Mouse (Mus musculus): ENCODE measurements at regions not wholly inside any gene's neighbourhood (a gene's known extent, or its start where the extent isn't known, plus 50 kb on each side); places are given as distances from the start of the nearest gene placed in this dataset.

GRCm38 (mm10) chr12:93385578-93385977 lies 1536.6 kb upstream of the Sel1l start:
- H3K27me3 ChIP-seq (ENCODE audit: control insufficient read depth, insufficient read depth, low read length), result no peaks in the 10 kb centered on the region
- no peak overlapping the region for H3K4me2 ChIP-seq (ENCODE audit: low read depth, low read length, severe bottlenecking)
- ATAC-seq (replicated peaks; ENCODE audit: low FRiP score) (no peak), DNase-seq (ENCODE audit: low spot score) (no peak)
- no peak overlapping the region for H3K4me3 ChIP-seq (ENCODE audit: low read depth, low read length)
- H3K9ac ChIP-seq (ENCODE audit: low read length), result no peak overlapping the region
- WGBS, result 59% methylated on average over 2 of the region's 2 CpGs
- no peak overlapping the region for H3K27ac ChIP-seq (ENCODE audit: low read depth, low read length)
- no peaks in the 10 kb centered on the region for H3K9me3 ChIP-seq (ENCODE audit: control insufficient read depth, low read length)
- H3K4me1 ChIP-seq (replicated peaks; ENCODE audit: control insufficient read depth, insufficient read depth, low read length), result no peaks in the 10 kb centered on the region
- no peaks in the 10 kb centered on the region for H3K36me3 ChIP-seq (ENCODE audit: control insufficient read depth, insufficient read depth, low read length)

- Histone ChIP-seq H3K9me3 (ENCODE audit: control insufficient read depth, low read length) (no peaks in the 10 kb centered on the region), H3K9ac (ENCODE audit: low read length) (no peak overlapping the region), H3K27me3 (ENCODE audit: control insufficient read depth, insufficient read depth, low read length) (no peaks in the 10 kb centered on the region), H3K4me1 (replicated peaks; ENCODE audit: control insufficient read depth, insufficient read depth, low read length) (no peaks in the 10 kb centered on the region), H3K4me3 (ENCODE audit: low read depth, low read length) (no peak overlapping the region), H3K27ac (ENCODE audit: low read depth, low read length) (no peak overlapping the region), H3K36me3 (ENCODE audit: control insufficient read depth, insufficient read depth, low read length) (no peaks in the 10 kb centered on the region), H3K4me2 (ENCODE audit: low read depth, low read length, severe bottlenecking) (no peak overlapping the region)
- ATAC-seq (replicated peaks; ENCODE audit: low FRiP score) (no peak), DNase-seq (ENCODE audit: low spot score) (no peak)
- WGBS, result 73% methylated on average over 4 of the region's 4 CpGs
These were observed 1494.0 kb upstream of the Sel1l start for GRCm38 (mm10) chr12:93342933-93343332.

GRCm38 (mm10) chr12:93342525-93342924 lies 1493.6 kb upstream of the Sel1l start:
- H3K4me2 ChIP-seq (ENCODE audit: low read depth, low read length, severe bottlenecking), result no peak overlapping the region
- DNase-seq (ENCODE audit: low spot score) (no peak), ATAC-seq (replicated peaks; ENCODE audit: low FRiP score) (no peak)
- no peak overlapping the region for H3K9ac ChIP-seq (ENCODE audit: low read length)
- no peaks in the 10 kb centered on the region for H3K36me3 ChIP-seq (ENCODE audit: control insufficient read depth, insufficient read depth, low read length)
- no peaks in the 10 kb centered on the region for H3K27me3 ChIP-seq (ENCODE audit: control insufficient read depth, insufficient read depth, low read length)
- no peak overlapping the region for H3K27ac ChIP-seq (ENCODE audit: low read depth, low read length)
- no peaks in the 10 kb centered on the region for H3K4me1 ChIP-seq (replicated peaks; ENCODE audit: control insufficient read depth, insufficient read depth, low read length)
- no peaks in the 10 kb centered on the region for H3K9me3 ChIP-seq (ENCODE audit: control insufficient read depth, low read length)
- 80% methylated on average over 4 of the region's 4 CpGs for WGBS
- H3K4me3 ChIP-seq (ENCODE audit: low read depth, low read length), result no peak overlapping the region

GRCm38 (mm10) chr12:93335520-93335919 lies 1486.6 kb upstream of the Sel1l start:
- H3K4me1 ChIP-seq (replicated peaks; ENCODE audit: control insufficient read depth, insufficient read depth, low read length), result no peaks in the 10 kb centered on the region
- no peak overlapping the region for H3K27ac ChIP-seq (ENCODE audit: low read depth, low read length)
- ATAC-seq (replicated peaks; ENCODE audit: low FRiP score), result no peak
- WGBS, result 81% methylated on average over 1 of the region's 1 CpGs
- H3K4me2 ChIP-seq (ENCODE audit: low read depth, low read length, severe bottlenecking), result no peak overlapping the region
- no peak for DNase-seq (ENCODE audit: low spot score)
- H3K36me3 ChIP-seq (ENCODE audit: control insufficient read depth, insufficient read depth, low read length), result no peaks in the 10 kb centered on the region
- no peaks in the 10 kb centered on the region for H3K27me3 ChIP-seq (ENCODE audit: control insufficient read depth, insufficient read depth, low read length)
- no peak overlapping the region for H3K4me3 ChIP-seq (ENCODE audit: low read depth, low read length)
- no peak overlapping the region for H3K9ac ChIP-seq (ENCODE audit: low read length)
- no peaks in the 10 kb centered on the region for H3K9me3 ChIP-seq (ENCODE audit: control insufficient read depth, low read length)

GRCm38 (mm10) chr12:93312214-93312613 lies 1463.3 kb upstream of the Sel1l start:
- no peak overlapping the region for H3K9ac ChIP-seq (ENCODE audit: low read length)
- ATAC-seq (replicated peaks; ENCODE audit: low FRiP score) (no peak), DNase-seq (ENCODE audit: low spot score) (no peak)
- H3K36me3 ChIP-seq (ENCODE audit: control insufficient read depth, insufficient read depth, low read length), result no peaks in the 10 kb centered on the region
- H3K4me1 ChIP-seq (replicated peaks; ENCODE audit: control insufficient read depth, insufficient read depth, low read length), result no peaks in the 10 kb centered on the region
- H3K27ac ChIP-seq (ENCODE audit: low read depth, low read length), result no peak overlapping the region
- H3K4me3 ChIP-seq (ENCODE audit: low read depth, low read length), result no peak overlapping the region
- H3K27me3 ChIP-seq (ENCODE audit: control insufficient read depth, insufficient read depth, low read length), result no peaks in the 10 kb centered on the region
- no peaks in the 10 kb centered on the region for H3K9me3 ChIP-seq (ENCODE audit: control insufficient read depth, low read length)
- no peak overlapping the region for H3K4me2 ChIP-seq (ENCODE audit: low read depth, low read length, severe bottlenecking)

GRCm38 (mm10) chr12:93281816-93282215 lies 1432.9 kb upstream of the Sel1l start:
- ATAC-seq (replicated peaks; ENCODE audit: low FRiP score) (no peak), DNase-seq (ENCODE audit: low spot score) (no peak)
- no peaks in the 10 kb centered on the region for H3K4me1 ChIP-seq (replicated peaks; ENCODE audit: control insufficient read depth, insufficient read depth, low read length)
- no peak overlapping the region for H3K9ac ChIP-seq (ENCODE audit: low read length)
- H3K4me3 ChIP-seq (ENCODE audit: low read depth, low read length), result no peak overlapping the region
- no peaks in the 10 kb centered on the region for H3K36me3 ChIP-seq (ENCODE audit: control insufficient read depth, insufficient read depth, low read length)
- no peaks in the 10 kb centered on the region for H3K27me3 ChIP-seq (ENCODE audit: control insufficient read depth, insufficient read depth, low read length)
- no peak overlapping the region for H3K4me2 ChIP-seq (ENCODE audit: low read depth, low read length, severe bottlenecking)
- H3K9me3 ChIP-seq (ENCODE audit: control insufficient read depth, low read length), result no peaks in the 10 kb centered on the region
- WGBS, result 82% methylated on average over 2 of the region's 2 CpGs
- H3K27ac ChIP-seq (ENCODE audit: low read depth, low read length), result no peak overlapping the region

GRCm38 (mm10) chr12:93273652-93274051 lies 1424.7 kb upstream of the Sel1l start:
- no peak overlapping the region for H3K4me3 ChIP-seq (ENCODE audit: low read depth, low read length)
- 82% methylated on average over 2 of the region's 2 CpGs for WGBS
- no peaks in the 10 kb centered on the region for H3K4me1 ChIP-seq (replicated peaks; ENCODE audit: control insufficient read depth, insufficient read depth, low read length)
- DNase-seq (ENCODE audit: low spot score) (no peak), ATAC-seq (replicated peaks; ENCODE audit: low FRiP score) (no peak)
- no peaks in the 10 kb centered on the region for H3K36me3 ChIP-seq (ENCODE audit: control insufficient read depth, insufficient read depth, low read length)
- H3K27ac ChIP-seq (ENCODE audit: low read depth, low read length), result no peak overlapping the region
- H3K4me2 ChIP-seq (ENCODE audit: low read depth, low read length, severe bottlenecking), result no peak overlapping the region
- no peak overlapping the region for H3K9ac ChIP-seq (ENCODE audit: low read length)
- no peaks in the 10 kb centered on the region for H3K27me3 ChIP-seq (ENCODE audit: control insufficient read depth, insufficient read depth, low read length)
- H3K9me3 ChIP-seq (ENCODE audit: control insufficient read depth, low read length), result no peaks in the 10 kb centered on the region

GRCm38 (mm10) chr12:93230237-93230636 lies 1381.3 kb upstream of the Sel1l start:
- 86% methylated on average over 3 of the region's 3 CpGs for WGBS

GRCm38 (mm10) chr12:93226826-93227225 lies 1377.9 kb upstream of the Sel1l start:
- no peak overlapping the region for H3K27ac ChIP-seq (ENCODE audit: low read depth, low read length)
- no peak for DNase-seq (ENCODE audit: low spot score)
- WGBS, result 93% methylated on average over 1 of the region's 1 CpGs
- H3K9me3 ChIP-seq (ENCODE audit: control insufficient read depth, low read length), result no peaks in the 10 kb centered on the region
- H3K4me2 ChIP-seq (ENCODE audit: low read depth, low read length, severe bottlenecking), result no peak overlapping the region
- H3K36me3 ChIP-seq (ENCODE audit: control insufficient read depth, insufficient read depth, low read length), result no peaks in the 10 kb centered on the region
- H3K4me3 ChIP-seq (ENCODE audit: low read depth, low read length), result no peak overlapping the region
- H3K27me3 ChIP-seq (ENCODE audit: control insufficient read depth, insufficient read depth, low read length), result no peaks in the 10 kb centered on the region
- H3K9ac ChIP-seq (ENCODE audit: low read length), result no peak overlapping the region
- no peak for ATAC-seq (replicated peaks; ENCODE audit: low FRiP score)
- H3K4me1 ChIP-seq (replicated peaks; ENCODE audit: control insufficient read depth, insufficient read depth, low read length), result no peaks in the 10 kb centered on the region

More at GRCm38 (mm10) chr12:93230237-93230636, 1381.3 kb upstream of the Sel1l start:
- H3K4me1 ChIP-seq (replicated peaks; ENCODE audit: control insufficient read depth, insufficient read depth, low read length), result no peaks in the 10 kb centered on the region
- no peaks in the 10 kb centered on the region for H3K36me3 ChIP-seq (ENCODE audit: control insufficient read depth, insufficient read depth, low read length)
- ATAC-seq (replicated peaks; ENCODE audit: low FRiP score) (no peak), DNase-seq (ENCODE audit: low spot score) (no peak)
- H3K9me3 ChIP-seq (ENCODE audit: control insufficient read depth, low read length), result no peaks in the 10 kb centered on the region
- no peak overlapping the region for H3K9ac ChIP-seq (ENCODE audit: low read length)
- no peak overlapping the region for H3K4me3 ChIP-seq (ENCODE audit: low read depth, low read length)
- no peak overlapping the region for H3K27ac ChIP-seq (ENCODE audit: low read depth, low read length)
- H3K27me3 ChIP-seq (ENCODE audit: control insufficient read depth, insufficient read depth, low read length), result no peaks in the 10 kb centered on the region
- H3K4me2 ChIP-seq (ENCODE audit: low read depth, low read length, severe bottlenecking), result no peak overlapping the region
